Mouse (Mus musculus) liver, embryonic 14.5 days (tissue): Measurements from ENCODE around the gene Ppp3r1. TPM values are rescaled to one million over a fixed set of nuclear protein-coding genes. Genes with fewer than 3 reads are reported as not detected.
"Not testable (repeated sequence)": the region's sequence is repeated elsewhere in the genome, so short reads cannot be mapped to it uniquely, and the experiment has no call there.

ENCODE experiments used
- ATAC-seq: fragments of 200-750 bp; cut with Nextera tagmentation; 2 replicates; pipeline ENCODE4 v1.8.0; 2017; ENCODE audit warnings: moderate number of reproducible peaks, mild to moderate bottlenecking, moderate library complexity; ENCODE audit not compliant: insufficient read depth
- DNase-seq, 3 experiments: peaks; one replicate each; pipeline ENCODE4 v3.0.0-alpha.2; 2012 to 2013; ENCODE audit warnings: low read depth in 3 of 3, low spot score in 3 of 3
- H3K27ac ChIP-seq: fragments of 300-500 bp; sonication (generic); 2 replicates; pipeline ENCODE4 v1.5.1; 2014; ENCODE audit warnings: moderate library complexity, mild to moderate bottlenecking, control low read depth, inconsistent platforms
- H3K27me3 ChIP-seq: fragments of 300-500 bp; sonication (generic); 2 replicates; pipeline ENCODE4 v1.6.1; 2014; ENCODE audit warnings: mild to moderate bottlenecking, low read length, moderate library complexity; ENCODE audit not compliant: control insufficient read depth, insufficient read depth
- H3K36me3 ChIP-seq: fragments of 300-500 bp; sonication (generic); replicated peaks from 2 replicates; pipeline ENCODE4 v1.6.1; 2014; ENCODE audit warnings: low read depth; ENCODE audit not compliant: control insufficient read depth, insufficient read depth
- H3K4me1 ChIP-seq, 2 experiments: fragments of 200-500 bp in 1 of 2; fragments of 300-500 bp in 1 of 2; sonication (generic) in 1 of 2; replicated peaks; 2 replicates each; pipeline ENCODE4 v1.6.1; 2012 to 2014; ENCODE audit warnings: antibody characterized with exemption in 1 of 2, inconsistent platforms in 1 of 2, low read length in 1 of 2; ENCODE audit not compliant: control insufficient read depth in 2 of 2, insufficient read depth in 2 of 2
- H3K4me2 ChIP-seq: fragments of 300-500 bp; sonication (generic); 2 replicates; pipeline ENCODE4 v1.6.1; 2014; ENCODE audit warnings: low read depth, mild to moderate bottlenecking, control low read depth, moderate library complexity
- H3K4me3 ChIP-seq, 2 experiments: fragments of 200-500 bp in 1 of 2; fragments of 300-500 bp in 1 of 2; sonication (generic) in 1 of 2; 2 replicates each; pipeline ENCODE4 v1.5.1; 2012 to 2014; ENCODE audit warnings: low read depth in 2 of 2, low read length in 2 of 2, mild to moderate bottlenecking in 2 of 2, control low read depth in 1 of 2, inconsistent platforms in 1 of 2, moderate library complexity in 1 of 2; ENCODE audit not compliant: insufficient read depth in 1 of 2
- H3K9ac ChIP-seq: fragments of 300-500 bp; sonication (generic); replicated peaks from 2 replicates; pipeline ENCODE4 v1.6.1; 2014; ENCODE audit warnings: mild to moderate bottlenecking, control low read depth, moderate library complexity
- H3K9me3 ChIP-seq: fragments of 300-500 bp; sonication (generic); 2 replicates; pipeline ENCODE4 v1.6.1; 2016; ENCODE audit warnings: low read length, mixed read lengths; ENCODE audit not compliant: control insufficient read depth
- CTCF ChIP-seq: IDR thresholded peaks from 2 replicates; pipeline ENCODE4 v1.5.1; 2016; ENCODE audit warnings: antibody characterized with exemption, low read depth, control low read depth
- EP300 ChIP-seq: IDR thresholded peaks from 2 replicates; pipeline ENCODE4 v1.6.1; 2016; ENCODE audit warnings: antibody characterized with exemption, low read depth
- WGBS: fragments of 180-500 bp; shearing (Covaris S2); extraction: QIAGEN DNeasy Blood & Tissue Kit; methylation state at CpG from one replicate; pipeline ENCODE4 v1.1.7; 2014; ENCODE audit not compliant: insufficient replicate concordance; 5-methylcytosine and 5-hydroxymethylcytosine counted together
- polyA plus RNA-seq, 2 experiments: library from polyadenylated mRNA; depleted of rRNA in 1 of 2; stranded (reverse) in 1 of 2; unstranded in 1 of 2; fragments of >200 nt; fragmentation: Nextera tagmentation in 1 of 2; extraction: Ambion mirVana in 1 of 2; gene quantifications; 2 replicates each; pipeline versions ENCODE4 v1.2.1 to v1.2.3; 2012 to 2014

Ppp3r1 gene
- polyA plus RNA-seq, 2 experiments, result 15.0 to 23.9 TPM

- WGBS, result 11% methylated on average over 5 of the region's 5 CpGs
- no peaks in the 10 kb centered on the region; the same call in 1 of the 2 replicates for H3K36me3 ChIP-seq
- H3K9me3 ChIP-seq, result no peaks in the 10 kb centered on the region
- no peak overlapping the region for H3K9ac ChIP-seq
- H3K4me2 ChIP-seq, result no peak overlapping the region
- no peak overlapping the region for H3K27ac ChIP-seq
- no peak for DNase-seq
- peak; percentile 78 for ATAC-seq
- H3K27me3 ChIP-seq, result no peaks in the 10 kb centered on the region
- TF ChIP-seq CTCF (no peak), EP300 (0 out of 2 replicates have a peak, but pooled peaks have one; percentile 26)
- H3K4me3 ChIP-seq, result no peak overlapping the region
- H3K4me1 ChIP-seq, result peaks cover 0 to 15% of the 10 kb centered on the region in 2 experiments; a peak in 2 of 4 replicates
These were observed 77.5 kb downstream of the Ppp3r1 start for GRCm38 (mm10) chr11:17236449-17237037.

GRCm38 (mm10) chr11:17238598-17238997, 79.5 kb downstream of the Ppp3r1 start:
- not testable (repeated sequence) for H3K27ac ChIP-seq, DNase-seq, H3K27me3 ChIP-seq, H3K4me3 ChIP-seq, H3K9ac ChIP-seq, H3K4me2 ChIP-seq, ATAC-seq, H3K9me3 ChIP-seq, H3K36me3 ChIP-seq
- H3K4me1 ChIP-seq, result peaks cover 0 to 15% of the 10 kb centered on the region in 2 experiments; a peak in 2 of 4 replicates
- 74% methylated on average over 5 of the region's 5 CpGs for WGBS

- no peak overlapping the region for H3K4me2 ChIP-seq
- H3K4me1 ChIP-seq, result no peaks in the 10 kb centered on the region
- ATAC-seq (no peak), DNase-seq (no peak)
- TF ChIP-seq EP300, result no peak
- no peak for TF ChIP-seq CTCF
- no peaks in the 10 kb centered on the region for H3K9me3 ChIP-seq
- H3K4me3 ChIP-seq, result no peak overlapping the region
- H3K36me3 ChIP-seq, result no peaks in the 10 kb centered on the region
- no peaks in the 10 kb centered on the region for H3K27me3 ChIP-seq
- H3K9ac ChIP-seq, result no peak overlapping the region
- H3K27ac ChIP-seq, result no peak overlapping the region
These were observed 89.7 kb downstream of the Ppp3r1 start for GRCm38 (mm10) chr11:17248715-17249114.

Other genes starting within 250 kb of the Ppp3r1 start
- 1.8 and 3.5 TPM in 2 replicates for gene Fbxo48, start 207.9 kb upstream of the Ppp3r1 start, polyA plus RNA-seq (2012; rRNA removed)
- gene Fbxo48, start 207.9 kb upstream of the Ppp3r1 start, polyA plus RNA-seq (2014; fragmentation: Nextera tagmentation; extraction: Ambion mirVana), result 1.8 and 1.9 TPM in 2 replicates
- 2.5 and 2.8 TPM in 2 replicates for gene Cnrip1, start 107.7 kb upstream of the Ppp3r1 start, polyA plus RNA-seq (2012; rRNA removed)
- 2.0 and 2.2 TPM in 2 replicates for gene Cnrip1, start 107.7 kb upstream of the Ppp3r1 start, polyA plus RNA-seq (2014; fragmentation: Nextera tagmentation; extraction: Ambion mirVana)
- 6.4 and 10.9 TPM in 2 replicates for gene Plek, start 106.9 kb upstream of the Ppp3r1 start, polyA plus RNA-seq (2012; rRNA removed)
- 18.2 and 23.0 TPM in 2 replicates for gene Plek, start 106.9 kb upstream of the Ppp3r1 start, polyA plus RNA-seq (2014; fragmentation: Nextera tagmentation; extraction: Ambion mirVana)
- gene Wdr92, start 22.8 kb downstream of the Ppp3r1 start, polyA plus RNA-seq (2012; rRNA removed), result 5.0 and 6.2 TPM in 2 replicates
- 12.1 and 12.8 TPM in 2 replicates for gene Wdr92, start 22.8 kb downstream of the Ppp3r1 start, polyA plus RNA-seq (2014; fragmentation: Nextera tagmentation; extraction: Ambion mirVana)
- gene Pno1, start 52.3 kb downstream of the Ppp3r1 start, polyA plus RNA-seq (2012; rRNA removed), result 7.3 and 10.9 TPM in 2 replicates
- gene Pno1, start 52.3 kb downstream of the Ppp3r1 start, polyA plus RNA-seq (2014; fragmentation: Nextera tagmentation; extraction: Ambion mirVana), result 45.5 and 48.0 TPM in 2 replicates
- 9.8 and 17.7 TPM in 2 replicates for gene C1d, start 98.3 kb downstream of the Ppp3r1 start, polyA plus RNA-seq (2012; rRNA removed)
- gene C1d, start 98.3 kb downstream of the Ppp3r1 start, polyA plus RNA-seq (2014; fragmentation: Nextera tagmentation; extraction: Ambion mirVana), result 55.9 and 59.1 TPM in 2 replicates